Mouse (Mus musculus): ENCODE results near the gene Gm28710.

- TF ChIP-seq CTCF (IDR thresholded peaks at IDR 0.05; ENCODE audit: low read depth): no peak
- TF ChIP-seq EP300 (IDR thresholded peaks at IDR 0.05; ENCODE audit: low read depth): no peak
Observed at GRCm38 (mm10) chr5:16802726-16803125, 11.1 kb downstream of the Gm28710 start.
